Mouse (Mus musculus) urinary bladder, postnatal 14 days (tissue): Measurements from ENCODE around the gene Psmd3.
"Not testable (repeated sequence)": the region's sequence is repeated elsewhere in the genome, so short reads cannot be mapped to it uniquely, and the experiment has no call there.

Experiments
- DNase-seq: peaks from one replicate; pipeline ENCODE4 v3.0.0; 2021; ENCODE audit warnings: low spot score

The Psmd3 gene

DNA sequence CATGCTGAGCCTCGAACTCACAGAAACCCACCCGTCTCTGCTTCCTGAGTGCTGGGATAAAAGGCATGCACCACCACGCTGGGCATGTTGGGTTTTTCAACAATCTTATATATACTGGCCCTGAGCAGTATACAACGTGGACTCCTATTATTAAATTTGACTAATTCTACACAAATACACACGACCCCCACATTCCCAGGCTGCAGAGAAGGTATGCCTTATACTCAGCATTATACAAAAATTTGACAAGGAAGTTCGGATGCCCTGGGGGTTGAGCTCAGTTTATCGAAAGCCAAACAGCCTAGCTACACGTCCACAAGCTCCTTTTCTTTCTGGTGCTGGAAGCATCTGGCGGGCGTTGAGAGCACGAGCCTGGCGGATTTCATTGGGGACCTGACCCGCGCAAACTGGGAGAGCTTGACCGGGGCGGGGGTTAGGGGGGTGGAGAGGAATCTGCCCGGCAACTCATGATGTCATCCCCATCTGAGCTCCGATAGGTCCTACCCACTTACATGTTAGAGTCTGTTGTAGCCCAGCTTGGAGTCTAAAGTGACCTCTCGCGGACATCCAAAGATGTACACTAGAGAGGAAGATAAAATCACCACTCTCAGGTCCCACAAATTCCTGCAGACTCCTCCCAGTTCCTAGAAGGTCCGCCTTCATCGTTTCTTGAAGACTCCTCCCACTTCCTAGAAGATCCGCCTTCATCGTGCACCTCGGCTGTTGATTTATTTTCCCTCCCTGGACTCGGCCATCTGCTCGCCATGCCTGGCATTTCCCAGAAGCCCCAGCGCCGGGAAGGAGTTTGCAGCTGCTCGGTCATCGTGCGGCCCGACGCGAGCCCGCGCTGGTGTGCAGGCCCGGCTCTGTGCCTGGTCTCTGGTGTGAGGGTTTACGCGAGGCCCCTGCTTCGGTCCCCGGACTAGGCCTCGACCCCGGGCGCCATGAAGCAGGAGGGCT is at the start of gene Psmd3:
Psmd3 (plus strand) TSS at position 769 of the 960 bp plus-strand sequence.
- peak; percentile 95 for DNase-seq

DNA sequence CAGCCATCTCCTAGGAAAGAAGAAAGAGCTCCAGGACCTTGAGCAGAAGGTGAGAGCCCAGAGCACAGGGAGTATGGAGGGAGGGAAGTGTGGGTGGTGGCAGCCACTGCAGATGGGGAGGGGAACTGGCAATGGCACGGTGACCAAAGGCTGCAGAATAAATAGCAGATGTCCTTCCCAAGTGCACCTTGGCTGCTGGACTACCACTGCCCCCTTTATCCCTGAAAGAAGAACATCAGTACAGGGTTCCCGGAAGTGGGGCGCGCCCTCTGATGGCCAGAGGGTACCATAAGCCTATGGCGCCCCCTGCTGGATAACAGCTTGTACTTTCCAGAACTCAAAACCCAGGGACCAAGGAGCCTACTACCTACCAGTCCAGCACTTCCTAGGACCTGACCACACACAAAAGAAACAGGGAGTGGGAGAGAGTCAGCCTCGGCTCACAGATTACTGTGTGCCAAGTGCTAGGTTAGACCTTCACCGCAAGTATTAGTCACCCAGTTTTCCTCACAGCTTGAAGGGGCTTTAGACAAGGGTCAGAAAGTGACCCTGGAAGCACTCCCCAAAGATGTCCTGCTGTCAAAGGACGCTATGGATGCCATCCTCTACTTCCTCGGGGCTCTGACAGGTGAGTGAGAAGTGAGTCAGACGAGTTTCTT is 46.9 kb upstream of the Psmd3 start:
- peak; percentile 12 for DNase-seq

DNA sequence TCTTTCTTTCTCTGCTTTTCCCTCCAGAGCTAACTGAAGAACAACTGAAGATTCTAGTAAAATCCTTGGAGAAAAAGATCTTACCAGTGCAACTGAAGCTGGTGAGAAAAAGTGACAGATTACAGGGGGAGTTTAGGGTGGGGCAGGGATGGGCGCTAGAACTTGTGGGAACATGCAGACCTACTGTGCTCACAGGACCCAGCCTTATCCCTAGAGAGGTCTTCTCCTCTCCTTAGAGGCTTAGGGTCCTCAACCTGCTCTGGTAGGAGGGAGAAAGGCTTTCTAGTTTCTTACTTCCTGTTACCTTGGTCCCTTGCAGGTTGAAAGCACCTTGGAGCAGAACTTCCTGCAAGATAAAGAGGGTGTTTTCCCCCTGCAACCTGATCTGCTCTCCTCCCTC is 44.9 kb upstream of the Psmd3 start:
- no peak for DNase-seq

DNA sequence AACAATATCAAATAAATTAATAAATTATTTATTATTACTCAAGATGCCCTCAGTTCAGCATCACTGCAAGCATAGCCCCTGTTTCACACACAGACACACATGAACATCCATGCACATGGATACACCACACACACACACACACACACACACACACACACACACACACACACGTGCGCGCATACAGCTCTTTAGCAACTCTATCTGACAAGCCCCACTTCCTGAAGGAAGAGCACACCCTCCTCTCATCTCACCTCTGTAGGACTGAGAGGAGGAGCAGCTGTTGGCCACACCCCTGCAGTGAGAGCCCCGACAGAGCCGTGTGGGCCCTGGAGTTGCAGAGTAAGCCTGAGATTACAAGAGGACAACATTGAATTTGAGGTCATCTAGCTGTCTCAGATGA is 42.3 kb upstream of the Psmd3 start:
- DNase-seq, result no peak

GRCm38 (mm10) chr11:98644757-98645156 is 37.6 kb upstream of the Psmd3 start:
- no peak for DNase-seq

- no peak for DNase-seq
These were observed 36.4 kb upstream of the Psmd3 start for GRCm38 (mm10) chr11:98645946-98646345.

- no peak for DNase-seq
These were observed 35.9 kb upstream of the Psmd3 start, which contains the start of gene Gsdma2 for GRCm38 (mm10) chr11:98646459-98646858. TSS of gene Gsdma2 (plus strand) at chr11:98646759.

- DNase-seq, result peak; percentile 44
These were observed 27.3 kb upstream of the Psmd3 start for GRCm38 (mm10) chr11:98655076-98655475.

- peak; percentile 36 for DNase-seq
These were observed 21.8 kb upstream of the Psmd3 start for GRCm38 (mm10) chr11:98660517-98660916.

GRCm38 (mm10) chr11:98664091-98664490 is 18.3 kb upstream of the Psmd3 start, which contains the start of gene Gsdma:
TSS of gene Gsdma (plus strand) at chr11:98664351.
- DNase-seq, result no peak

- DNase-seq, result no peak
These were observed 13.4 kb upstream of the Psmd3 start for GRCm38 (mm10) chr11:98668984-98669383.

DNA sequence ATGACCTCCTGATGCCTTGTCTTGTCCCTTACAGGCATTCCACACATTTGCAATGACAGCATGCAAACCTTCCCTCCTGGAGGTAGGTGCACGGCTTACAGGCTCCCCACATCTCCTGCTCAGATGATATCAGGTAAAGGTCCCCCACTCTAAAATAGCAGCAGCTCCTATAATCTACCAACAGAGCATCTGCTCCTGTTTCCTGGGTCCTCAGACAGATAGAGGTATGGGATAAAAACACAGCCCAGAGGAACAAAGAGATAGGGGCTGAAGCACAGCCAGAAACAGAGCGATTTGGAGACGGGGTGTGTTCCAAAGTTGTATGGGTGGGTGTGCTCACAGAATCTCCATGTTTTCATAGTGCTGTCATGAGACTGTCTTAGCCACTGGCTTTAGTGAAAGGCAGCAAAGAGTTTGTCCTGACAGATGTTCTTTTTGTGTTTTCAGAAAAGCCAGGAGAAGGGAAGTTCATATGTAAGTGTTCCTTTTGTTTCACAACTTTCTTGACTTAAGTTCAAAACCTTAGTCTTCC is 11.0 kb upstream of the Psmd3 start:
- no peak for DNase-seq

GRCm38 (mm10) chr11:98671857-98672256 is 10.5 kb upstream of the Psmd3 start:
- DNase-seq, result peak; percentile 54

- DNase-seq, result no peak
These were observed 9.9 kb upstream of the Psmd3 start for GRCm38 (mm10) chr11:98672482-98672881.

DNA sequence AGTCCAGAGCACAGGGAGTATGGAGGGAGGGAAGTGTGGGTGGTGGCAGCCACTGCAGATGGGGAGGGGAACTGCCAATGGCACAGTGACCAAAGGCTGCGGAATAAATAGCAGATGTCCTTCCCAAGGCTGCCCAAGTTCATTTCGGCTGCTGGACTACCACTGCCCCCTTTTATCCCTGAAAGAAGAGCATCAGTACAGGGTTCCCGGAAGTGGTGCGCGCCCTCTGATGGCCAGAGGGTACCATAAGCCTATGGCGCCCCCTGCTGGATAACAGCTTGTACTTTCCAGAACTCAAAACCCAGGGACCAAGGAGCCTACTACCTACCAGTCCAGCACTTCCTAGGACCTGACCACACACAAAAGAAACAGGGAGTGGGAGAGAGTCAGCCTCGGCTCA is 9.2 kb upstream of the Psmd3 start:
- peak; percentile 59 for DNase-seq

- DNase-seq, result no peak
These were observed 6.5 kb upstream of the Psmd3 start for GRCm38 (mm10) chr11:98675829-98676363.

- no peak for DNase-seq
These were observed 2.3 kb upstream of the Psmd3 start for GRCm38 (mm10) chr11:98680023-98680422.

- DNase-seq, result not testable (repeated sequence)
These were observed 1.8 kb upstream of the Psmd3 start for GRCm38 (mm10) chr11:98680595-98680994.

GRCm38 (mm10) chr11:98681186-98681585 is 1.2 kb upstream of the Psmd3 start:
- DNase-seq, result no peak

- DNase-seq, result no peak
These were observed 457 bp downstream of the Psmd3 start for GRCm38 (mm10) chr11:98682811-98683210.

DNA sequence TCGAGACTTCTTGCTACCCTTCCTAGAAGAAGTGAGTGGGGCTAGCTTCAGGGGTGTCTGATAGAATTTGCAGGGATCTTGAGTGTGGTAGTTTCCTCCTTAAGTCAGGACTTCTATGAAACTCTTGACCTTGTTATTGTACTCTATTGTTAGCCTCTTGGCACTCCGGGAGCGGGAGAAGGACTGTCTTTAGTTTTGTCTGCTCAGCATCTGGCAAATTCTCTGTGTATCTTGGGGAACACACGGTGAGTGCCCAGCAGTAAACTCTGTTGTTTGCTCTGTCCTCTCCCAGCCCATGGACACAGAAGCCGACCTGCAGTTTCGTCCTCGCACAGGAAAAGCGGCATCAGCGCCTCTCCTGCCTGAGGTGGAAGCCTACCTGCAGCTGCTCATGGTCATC is 3.3 kb downstream of the Psmd3 start:
- no peak for DNase-seq

DNA sequence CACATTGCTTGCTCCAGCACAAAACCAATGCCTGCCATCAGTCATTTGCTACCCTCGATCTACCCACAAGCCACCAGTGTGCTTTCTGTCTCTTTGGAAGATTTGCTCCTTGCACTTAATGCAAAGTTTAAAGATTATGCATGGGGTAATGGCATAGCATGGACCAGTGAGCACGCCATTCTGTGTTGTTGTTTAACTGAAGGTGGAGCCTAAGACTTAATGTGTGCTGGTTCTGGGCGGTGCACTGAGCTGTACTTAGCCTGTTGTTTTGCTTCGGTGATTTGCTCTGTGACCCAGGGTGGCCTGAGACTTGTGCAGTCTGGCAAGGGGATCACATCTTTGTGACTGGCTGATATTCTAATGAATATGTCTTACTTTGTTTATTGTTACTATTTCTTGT is 4.6 kb downstream of the Psmd3 start:
- no peak for DNase-seq

DNA sequence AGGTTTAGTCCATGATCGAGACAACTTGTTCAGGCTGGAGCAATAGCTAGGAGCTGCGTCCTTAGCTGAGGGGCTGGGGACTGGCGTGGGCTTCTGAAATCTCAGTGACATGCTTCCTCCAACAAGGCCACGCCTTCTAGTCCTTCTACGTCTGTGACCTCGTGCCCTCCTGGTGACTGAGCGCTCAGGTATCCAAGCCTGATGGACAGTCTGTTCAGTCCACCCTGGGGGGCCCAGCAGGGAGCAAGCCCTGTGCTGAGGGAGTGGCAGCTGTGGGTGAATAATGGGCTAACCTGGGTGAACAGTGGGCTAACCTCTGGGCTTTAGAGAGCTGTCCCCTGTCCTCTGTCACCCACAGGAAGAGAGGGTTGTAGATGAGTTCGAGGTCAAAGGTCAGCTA is 5.7 kb downstream of the Psmd3 start:
- DNase-seq, result no peak
